Mouse (Mus musculus): ENCODE measurements around the gene Plcxd3.

Plcxd3 gene

DNA sequence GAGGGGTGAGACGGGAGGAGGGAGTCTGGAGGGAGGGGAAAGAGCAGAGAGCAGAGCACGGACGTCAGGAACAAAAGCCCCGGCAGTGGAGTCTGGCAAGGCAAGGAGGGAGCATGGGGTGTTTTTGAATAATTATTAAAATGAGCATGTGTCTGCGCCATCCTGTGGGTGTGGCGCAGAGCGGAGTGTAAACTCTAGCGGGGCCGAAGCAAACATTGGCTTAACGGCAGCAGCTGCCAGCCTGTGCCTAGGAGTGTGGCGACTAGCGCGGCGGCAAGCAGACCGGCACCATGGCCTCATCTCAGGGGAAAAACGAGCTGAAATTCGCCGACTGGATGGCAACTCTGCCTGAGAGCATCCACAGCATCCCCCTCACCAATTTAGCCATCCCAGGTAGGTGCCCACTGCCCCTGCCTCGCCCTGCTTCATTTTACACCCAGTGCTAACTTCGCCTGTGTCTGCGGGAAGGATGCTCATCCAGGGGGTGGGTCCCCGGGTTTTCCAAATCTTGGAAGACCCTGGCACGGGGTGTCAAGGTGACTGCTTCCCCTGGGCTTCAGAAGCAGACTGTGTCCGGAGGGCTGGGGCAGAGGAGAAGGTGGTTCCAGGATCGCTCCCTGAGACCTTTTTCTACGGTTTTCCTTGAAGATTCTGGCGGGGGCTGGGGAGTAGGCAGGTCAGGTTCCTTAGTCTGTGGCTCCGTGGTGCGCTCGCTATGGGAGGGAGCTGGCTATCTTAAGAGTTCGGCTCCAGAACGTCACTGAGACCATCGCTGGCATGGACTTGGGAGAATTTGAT, at the start of gene Plcxd3:
Gene Plcxd3, plus strand, starts transcription at position 69 of the 798 bp plus-strand sequence.
- peak; percentile 1 for DNase-seq (ENCODE audit: low spot score)

DNA sequence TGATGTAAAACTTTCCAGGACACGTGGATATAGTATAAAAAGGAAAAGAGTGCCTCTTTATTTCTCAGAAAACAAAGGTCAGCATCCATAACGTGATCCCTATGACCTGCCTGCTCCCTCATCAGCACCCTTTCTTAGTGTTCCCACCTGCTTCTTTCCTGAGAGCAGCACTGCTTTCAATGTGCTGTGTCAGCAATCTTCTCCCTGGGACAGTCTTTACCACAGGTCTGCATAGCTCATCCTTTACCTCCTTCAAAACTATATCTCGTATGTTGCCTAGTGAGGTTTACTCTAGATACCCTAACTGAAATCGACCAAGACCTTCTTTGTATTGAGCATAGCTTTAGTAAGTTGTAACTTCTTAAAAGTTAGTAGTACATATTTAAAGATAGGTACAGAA, 43.4 kb upstream of the Plcxd3 start:
- no peak for DNase-seq (ENCODE audit: low spot score)

DNA sequence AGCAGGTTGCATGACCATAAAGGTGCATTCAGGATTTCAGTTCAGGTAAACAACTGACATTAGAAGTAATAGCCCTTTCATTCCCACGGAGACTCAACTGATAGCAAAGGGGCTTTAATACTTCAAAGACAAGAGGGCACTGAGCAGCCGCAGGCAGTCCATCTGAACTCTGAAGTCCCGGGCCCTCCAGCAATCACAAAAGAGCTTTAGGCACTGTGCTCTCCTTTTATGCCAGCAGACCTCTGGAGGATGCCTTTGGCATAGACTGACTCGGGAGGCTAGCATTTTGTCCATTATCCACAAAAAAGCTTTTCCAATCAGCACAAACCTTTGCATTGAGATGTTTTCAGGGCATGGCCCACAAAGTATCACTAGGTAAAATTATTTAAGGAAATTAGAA, 33.7 kb upstream of the Plcxd3 start:
- no peak for DNase-seq (ENCODE audit: low spot score)

DNA sequence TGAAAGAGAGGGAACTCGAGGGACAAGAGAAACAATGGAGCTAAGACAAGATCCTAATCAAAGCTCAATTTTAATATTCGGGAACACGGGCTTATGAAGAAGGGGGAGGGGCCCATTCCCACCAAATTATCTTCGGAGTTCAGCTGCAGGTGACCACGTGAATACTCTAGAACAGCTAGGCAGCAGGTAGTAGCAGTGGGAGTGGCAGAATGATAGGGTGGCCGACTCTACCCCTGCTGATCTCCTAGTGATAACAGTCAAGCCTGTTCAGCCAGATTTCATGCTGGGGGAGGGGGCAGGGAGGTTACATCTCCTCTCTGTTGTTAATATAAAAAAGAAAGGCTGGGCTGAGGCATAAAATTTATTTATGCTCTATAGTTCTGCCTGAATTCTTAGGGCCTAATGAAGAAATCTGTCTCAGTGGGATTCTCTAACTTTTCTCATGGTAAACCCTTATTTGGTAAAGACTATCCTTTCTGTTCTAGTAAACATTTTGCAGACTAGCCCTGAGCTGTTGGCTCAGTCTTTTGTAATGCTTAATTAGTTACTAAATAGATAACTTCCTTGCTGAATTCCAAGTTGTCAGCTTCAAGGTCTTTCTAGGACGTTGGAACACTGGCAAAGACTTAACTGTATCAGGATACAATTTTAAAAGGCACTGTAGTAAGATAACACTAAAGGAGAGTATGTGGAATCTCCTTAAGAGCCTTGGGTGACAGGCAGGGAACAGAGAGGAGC, 26.3 kb upstream of the Plcxd3 start:
- no peak for DNase-seq (ENCODE audit: low spot score)

DNA sequence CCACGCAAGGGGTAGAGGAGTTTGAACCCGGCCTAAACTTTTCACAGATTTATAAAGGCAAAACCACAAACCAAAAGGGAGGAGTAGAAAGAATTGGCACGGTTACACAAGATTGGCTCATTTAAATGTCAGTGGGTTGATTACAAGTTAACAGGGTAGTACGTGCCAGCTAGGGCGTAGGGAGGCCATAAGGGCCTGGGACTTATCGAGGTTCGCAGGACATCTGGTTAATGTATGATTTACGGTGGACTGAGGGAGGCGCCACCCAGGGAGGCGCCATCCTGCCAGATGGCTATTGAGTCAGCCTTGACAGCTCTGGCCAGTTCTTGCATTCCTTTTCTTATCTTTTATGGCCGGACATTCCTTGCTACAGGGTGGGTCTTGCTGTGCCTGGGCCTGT, 18.9 kb upstream of the Plcxd3 start:
- no peak for DNase-seq (ENCODE audit: low spot score)

DNA sequence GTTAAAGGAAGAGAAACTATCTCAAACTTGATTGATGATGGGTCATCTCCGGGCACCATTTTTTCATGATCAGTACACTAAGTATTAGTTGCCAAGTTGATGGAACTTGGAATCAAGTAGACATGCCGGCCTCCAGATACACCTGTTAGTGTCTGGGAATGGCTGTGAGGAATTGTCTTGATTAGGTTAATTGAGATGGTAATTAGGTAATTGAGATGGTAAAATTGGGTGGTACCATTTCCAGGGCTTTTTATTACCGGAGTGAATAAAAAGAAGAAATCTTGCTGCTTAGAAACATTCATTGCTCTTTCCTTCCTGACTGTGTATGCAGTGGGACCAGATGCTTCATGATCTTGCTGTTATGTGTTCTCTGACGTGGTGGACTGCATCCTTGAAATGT, 17.6 kb upstream of the Plcxd3 start:
- no peak for DNase-seq (ENCODE audit: low spot score)

DNA sequence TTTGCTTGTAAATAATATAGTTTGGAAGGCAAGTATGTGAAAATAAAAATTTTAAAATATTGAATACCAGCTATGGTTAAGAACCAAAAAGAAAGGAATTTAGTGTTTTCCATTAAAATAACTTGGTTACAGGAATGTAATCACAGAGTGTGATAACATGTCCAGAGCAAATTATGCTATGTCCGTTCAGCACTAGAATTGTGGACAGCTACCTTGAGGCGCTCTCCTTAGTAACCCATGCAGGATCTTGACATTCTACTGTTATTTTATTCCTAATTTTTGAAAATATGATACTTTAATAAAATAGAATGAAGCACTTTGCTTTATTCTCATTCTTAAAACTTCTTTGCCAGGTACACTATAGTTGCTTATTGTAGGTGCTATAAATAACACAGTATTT, 7.5 kb upstream of the Plcxd3 start:
- DNase-seq (ENCODE audit: low spot score), result no peak

DNA sequence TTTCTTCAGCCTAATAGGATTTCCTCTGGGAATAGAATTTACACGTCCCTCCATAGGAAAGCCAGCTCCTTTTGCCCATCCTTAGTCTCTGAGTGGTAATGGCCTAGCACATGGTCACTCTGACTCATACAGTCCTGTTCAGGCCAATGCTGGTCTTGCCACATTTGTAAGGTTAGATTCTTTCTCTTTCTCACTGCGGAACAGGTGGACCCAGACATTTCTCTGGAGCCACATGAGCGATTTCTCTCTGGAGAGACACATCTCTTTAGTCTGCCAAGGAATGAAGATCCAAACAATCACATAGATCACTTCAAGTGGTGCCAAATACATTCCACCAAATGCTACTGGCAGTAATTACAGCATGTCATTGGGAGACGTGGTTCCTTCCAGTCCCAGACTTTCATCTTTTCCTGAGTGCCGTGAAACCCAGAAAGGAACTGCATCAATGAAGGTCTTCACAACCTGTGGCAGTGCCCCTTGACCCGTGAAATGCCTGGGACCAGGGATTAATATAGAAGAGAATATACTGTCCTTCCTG, 769 bp upstream of the Plcxd3 start:
- no peak for DNase-seq (ENCODE audit: low spot score)

DNA sequence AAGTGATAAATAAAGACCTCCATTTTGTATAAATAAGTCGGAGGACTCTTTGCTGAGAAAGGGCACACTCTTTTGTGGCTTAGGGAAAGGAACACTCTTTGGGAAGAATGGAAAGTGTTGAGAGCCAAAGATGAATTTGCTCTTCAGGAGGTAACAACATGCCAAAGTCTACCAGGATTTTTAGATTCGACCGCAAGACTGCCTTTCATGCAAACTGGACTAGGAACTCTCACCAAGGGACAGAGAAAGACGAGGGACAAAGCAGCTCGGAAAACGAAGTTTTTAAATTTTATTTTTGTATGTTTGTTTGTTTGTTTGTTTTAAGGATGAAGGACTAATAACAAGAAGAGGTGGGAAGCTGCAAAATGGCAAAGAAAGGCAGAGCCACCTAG, 264 bp upstream of the Plcxd3 start:
- no peak for DNase-seq (ENCODE audit: low spot score)

DNA sequence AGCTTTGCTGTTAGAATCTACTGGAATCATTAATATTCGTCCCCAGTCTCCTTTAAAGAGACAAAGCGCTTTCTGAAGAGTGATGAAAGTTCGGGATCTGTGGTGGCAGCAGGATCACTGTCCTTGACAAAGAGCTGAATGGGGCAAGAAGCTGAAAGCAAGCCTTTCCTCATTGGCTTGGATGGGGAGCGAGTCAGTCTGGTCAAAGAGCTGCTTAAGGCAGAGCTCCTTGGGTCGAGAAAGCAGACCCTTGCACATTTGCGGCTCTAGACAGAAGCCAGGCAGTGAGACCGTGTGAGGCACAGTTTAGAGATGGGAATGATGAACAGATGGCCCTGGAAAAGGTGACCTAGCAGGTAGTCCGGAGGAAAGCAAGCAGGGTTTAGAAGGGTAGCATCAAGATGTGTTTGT, 935 bp downstream of the Plcxd3 start:
- DNase-seq (ENCODE audit: low spot score), result no peak

DNA sequence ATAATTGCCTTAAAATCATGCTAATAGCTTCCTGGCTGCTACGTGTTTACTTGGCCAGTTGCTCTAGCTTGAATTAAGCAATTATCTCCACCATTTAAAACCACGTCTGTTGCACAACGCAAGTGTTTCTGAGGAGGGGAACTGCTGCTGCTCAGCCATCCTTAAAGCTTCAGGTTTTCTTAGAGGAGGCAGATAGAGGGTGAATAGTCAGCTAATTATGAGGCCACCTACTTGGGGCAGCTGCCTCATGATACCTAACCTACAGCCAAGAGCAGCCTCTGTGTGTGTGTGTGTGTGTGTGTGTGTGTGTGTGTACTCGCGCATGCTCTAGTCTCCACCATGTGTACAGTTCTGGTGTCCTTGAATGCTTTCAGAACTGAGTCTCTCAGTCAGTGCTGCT, 3.5 kb downstream of the Plcxd3 start:
- DNase-seq (ENCODE audit: low spot score), result no peak

DNA sequence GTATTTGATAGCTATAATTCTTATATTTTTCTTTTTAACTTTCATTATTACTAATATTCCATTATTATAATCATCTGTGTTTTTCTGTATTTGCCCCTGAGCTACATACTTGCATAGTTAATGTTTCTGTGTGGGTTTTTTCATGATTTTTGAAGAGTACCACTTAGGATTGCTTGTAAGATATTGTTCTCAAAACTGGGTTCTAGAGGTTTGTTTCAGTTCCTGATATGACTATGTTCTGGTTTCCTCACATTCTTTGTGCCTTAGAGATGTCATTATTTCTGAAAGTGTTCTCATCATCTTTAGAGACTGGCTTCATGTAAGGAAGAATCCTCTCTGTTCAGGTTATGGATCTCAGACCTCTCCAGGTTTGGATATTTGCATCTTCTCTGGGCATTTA, 12.5 kb downstream of the Plcxd3 start:
- DNase-seq (ENCODE audit: low spot score), result no peak

DNA sequence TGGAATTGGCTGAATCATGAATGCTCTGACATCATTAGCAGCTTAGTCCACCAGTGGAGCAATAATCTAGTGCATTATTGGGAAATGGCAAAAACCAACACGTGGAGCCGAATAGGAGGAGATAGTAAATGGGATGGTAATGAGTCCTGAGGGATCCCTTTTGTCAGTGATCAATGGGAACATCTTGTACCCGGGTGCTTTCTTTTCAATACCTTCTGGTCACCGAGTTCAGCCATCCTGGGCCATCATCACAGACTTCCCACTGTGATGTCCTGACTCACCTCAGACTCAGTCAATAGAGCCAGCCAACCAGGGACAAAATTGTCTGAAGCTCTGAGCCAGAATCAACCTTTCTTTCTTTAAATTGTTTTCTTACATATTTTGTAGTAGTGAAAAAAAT, 24.8 kb downstream of the Plcxd3 start:
- no peak for DNase-seq (ENCODE audit: low spot score)

DNA sequence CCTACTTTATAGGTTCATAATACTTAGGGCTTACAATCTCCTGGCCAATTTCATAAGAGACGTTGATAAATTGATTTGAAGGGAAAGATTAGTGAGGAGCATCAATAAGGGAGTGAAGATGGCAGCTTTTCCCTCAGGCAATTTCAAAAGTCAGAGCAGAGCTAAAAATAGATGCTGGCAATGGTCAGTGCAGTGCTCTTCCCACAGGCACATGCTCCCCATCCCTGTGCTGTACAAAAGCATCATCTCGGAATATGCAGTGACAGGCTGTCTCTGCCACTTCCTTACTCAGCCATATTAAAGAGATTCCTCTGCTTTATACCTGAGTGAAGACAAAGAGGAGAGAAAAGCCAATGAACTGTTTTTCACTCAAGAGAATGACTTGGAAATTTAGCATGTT, 36.0 kb downstream of the Plcxd3 start:
- DNase-seq (ENCODE audit: low spot score), result no peak

DNA sequence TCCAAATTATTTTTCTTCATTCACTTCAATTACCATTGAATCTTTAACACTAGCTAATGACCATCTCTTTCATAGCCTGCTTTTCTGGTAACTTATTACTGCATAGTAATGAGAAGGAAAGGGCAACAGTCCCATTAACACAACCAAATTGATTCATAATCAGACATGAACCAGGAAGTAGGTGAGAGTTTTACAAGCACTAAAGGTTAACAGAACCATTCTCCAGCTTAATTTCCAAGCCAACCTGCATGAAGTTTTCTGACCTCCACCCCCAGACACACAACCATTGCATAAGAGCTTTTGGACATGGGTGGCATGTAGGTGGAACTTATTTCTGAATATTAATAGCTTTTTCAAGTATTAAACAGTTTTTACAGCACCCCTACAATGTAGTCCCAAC, 64.8 kb downstream of the Plcxd3 start:
- no peak for DNase-seq (ENCODE audit: low spot score)

DNA sequence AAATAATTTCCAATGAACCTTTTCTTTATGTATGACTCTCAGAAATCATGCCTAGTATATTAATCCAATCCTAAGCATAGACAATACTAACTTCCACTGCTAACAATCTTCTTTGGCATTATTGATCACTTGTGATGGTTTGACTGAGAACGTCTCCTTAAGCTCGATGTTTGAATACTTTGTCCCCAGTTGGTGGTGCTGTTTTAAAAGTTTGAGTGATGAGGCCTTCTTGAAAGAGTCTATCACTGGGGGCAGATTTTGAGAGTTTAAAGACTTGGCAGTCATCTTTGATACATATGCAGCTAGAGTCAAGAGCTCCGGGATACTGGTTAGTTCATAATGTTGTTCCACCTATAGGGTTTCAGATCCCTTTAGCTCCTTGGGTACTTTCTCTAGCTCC, 120.9 kb downstream of the Plcxd3 start:
- DNase-seq (ENCODE audit: low spot score), result no peak

DNA sequence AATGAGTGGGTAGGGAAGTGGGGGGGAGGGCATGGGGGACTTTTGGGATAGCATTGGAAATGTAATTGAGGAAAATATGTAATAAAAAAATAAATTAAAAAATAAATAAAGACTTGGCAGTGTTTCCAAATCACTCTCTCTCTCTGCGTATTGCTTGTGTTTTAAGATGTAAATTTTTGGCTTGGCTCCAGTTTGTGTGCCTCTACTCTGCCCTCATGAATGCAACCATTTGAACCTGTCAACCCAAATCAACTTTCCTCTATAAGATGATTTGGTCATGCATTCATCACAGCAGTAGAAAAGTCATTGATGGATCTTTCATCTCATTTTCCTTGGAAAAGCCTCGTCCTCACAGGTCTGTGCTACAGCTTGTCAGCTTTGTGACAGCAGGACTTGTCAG, 121.7 kb downstream of the Plcxd3 start:
- no peak for DNase-seq (ENCODE audit: low spot score)

DNA sequence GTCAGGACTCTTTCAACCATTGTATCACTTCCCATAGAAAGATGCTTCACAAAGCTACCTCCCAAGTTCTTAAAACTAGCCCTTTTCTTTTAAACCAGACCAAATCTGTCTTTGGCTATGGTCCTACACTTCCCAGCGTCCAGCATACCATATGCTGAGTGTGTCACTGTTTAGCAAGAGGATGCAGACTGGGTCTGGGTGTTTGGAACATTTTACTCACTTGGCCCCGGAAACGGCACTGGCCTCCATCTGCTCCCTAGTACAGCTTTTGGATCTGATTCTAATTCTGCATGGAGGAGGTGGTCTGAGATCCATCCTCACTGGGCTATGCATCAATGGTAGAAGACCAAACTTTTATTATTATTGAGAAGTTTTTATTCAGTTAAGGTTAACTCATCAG, 122.7 kb downstream of the Plcxd3 start:
- no peak for DNase-seq (ENCODE audit: low spot score)

DNA sequence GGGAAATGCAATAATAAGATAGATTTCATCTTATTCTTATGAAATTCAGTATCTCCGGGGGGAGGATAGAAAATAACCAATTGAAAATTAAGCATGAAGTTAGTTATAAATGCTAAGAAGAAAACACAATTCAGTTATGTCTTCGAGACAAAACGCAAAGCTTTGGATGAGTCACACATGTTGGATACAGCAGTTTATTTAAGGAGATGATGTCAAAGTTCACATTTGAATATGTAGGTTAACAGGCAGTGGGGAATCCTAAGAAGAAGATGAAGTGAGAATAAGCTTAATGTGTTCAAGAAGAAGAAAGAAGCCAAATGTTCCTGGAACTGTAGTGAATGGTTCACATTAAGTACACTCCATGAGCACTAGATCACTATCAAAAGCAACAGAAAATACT, 128.1 kb downstream of the Plcxd3 start:
- DNase-seq (ENCODE audit: low spot score), result no peak

DNA sequence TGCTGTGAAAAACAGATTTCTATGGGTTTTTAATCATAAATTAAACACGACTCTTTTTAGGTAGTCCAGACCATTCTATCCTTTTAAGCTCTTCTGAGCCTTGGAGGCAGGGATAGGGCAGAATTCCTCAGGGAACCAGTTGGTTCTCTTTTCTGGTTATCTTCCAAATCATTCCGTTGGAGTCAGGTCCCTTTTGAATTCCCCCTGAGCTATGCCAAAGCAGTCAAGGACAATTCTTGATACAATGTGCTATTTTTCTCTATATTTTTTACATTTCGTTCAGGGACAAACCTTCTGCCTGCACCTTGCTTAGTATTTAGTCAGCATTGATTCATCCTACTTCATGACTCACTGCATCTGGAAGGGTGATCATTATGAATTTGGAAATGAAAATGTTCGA, 128.5 kb downstream of the Plcxd3 start:
- DNase-seq (ENCODE audit: low spot score), result no peak

DNA sequence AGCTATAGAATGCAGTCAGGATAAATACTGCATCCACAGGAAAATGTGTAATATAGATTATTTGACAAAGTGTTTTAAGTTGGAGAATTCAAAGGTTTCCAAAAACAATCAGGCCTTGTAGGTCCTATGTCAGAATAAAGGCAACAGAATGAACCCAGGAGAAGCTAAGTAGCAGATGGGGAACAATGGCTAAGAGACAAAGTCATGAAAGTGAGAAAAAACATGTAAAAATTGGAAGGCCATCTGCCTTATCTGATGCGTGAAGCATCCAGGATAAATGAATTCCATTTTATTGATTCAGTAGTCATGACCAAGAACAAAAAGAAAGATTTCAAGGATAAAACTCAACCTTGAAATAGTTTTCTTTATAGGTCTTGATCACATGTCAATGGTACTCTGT, 139.4 kb downstream of the Plcxd3 start:
- DNase-seq (ENCODE audit: low spot score), result no peak

DNA sequence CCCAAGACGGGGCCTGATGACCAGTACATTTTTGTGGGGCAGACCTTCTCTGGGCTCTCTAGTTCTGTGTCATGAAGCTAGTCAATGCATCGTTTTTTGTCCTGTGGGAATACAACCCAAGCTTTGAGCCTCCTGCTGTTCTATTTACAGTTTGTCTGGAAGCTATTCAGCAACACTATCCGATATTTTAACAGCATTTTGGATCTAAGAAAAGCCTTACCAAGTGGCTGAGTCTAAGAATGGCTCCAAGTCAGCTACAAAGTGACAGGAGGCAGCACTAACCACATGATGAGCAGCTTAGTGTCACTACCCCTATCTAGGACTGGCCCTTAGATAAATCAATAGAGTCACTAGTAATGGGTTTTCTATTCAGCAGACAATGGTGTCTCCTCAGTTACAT, 149.3 kb downstream of the Plcxd3 start:
- no peak for DNase-seq (ENCODE audit: low spot score)

DNA sequence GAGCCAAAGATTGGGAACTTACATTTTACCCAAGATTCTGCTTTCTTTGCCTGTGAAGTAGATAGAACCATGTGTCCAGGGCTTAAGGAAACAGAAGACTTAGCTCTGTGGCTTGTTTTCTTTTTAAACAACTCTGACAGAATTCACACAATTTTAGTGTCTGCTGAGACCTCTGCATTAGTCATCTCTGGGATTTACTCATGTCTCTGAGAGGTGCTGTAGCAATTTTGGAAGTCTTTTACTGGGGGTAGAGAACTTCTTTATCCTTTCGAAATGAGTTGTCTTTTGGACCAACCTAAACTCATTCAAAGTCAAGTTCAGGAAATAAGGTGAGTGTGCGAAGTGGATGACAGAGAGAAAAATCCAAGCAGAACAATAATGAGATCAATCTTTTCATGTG, 158.4 kb downstream of the Plcxd3 start:
- DNase-seq (ENCODE audit: low spot score), result no peak

DNA sequence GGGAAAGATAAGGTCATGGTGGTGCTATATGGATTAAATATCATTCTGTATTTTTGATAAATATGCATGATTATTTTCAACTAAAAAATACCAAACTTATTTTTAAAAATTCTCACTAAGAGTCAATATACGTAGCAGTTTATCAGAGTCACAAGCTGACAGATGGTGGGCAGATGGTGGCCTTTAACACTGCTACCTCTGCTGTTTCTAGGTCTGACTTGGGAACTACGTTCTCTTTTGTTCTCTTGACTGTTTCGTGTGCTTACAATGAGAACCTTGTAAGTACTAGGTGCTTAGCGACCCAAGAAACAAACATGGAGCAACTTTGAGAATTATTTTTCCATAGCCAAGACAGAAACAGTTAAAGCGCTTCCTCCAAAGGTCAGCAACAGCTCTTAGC, 183.8 kb downstream of the Plcxd3 start:
- DNase-seq (ENCODE audit: low spot score), result no peak
